Mouse (Mus musculus): Measurements from ENCODE around the gene Pelp1. TPM values are rescaled to one million over a fixed set of nuclear protein-coding genes. Genes with fewer than 3 reads are reported as not detected.

Pelp1 gene
- polyA plus RNA-seq (2012; fragmentation: generic; extraction: Trizol) = 10 to 100 TPM; 31.0 to 47.5 TPM

DNA sequence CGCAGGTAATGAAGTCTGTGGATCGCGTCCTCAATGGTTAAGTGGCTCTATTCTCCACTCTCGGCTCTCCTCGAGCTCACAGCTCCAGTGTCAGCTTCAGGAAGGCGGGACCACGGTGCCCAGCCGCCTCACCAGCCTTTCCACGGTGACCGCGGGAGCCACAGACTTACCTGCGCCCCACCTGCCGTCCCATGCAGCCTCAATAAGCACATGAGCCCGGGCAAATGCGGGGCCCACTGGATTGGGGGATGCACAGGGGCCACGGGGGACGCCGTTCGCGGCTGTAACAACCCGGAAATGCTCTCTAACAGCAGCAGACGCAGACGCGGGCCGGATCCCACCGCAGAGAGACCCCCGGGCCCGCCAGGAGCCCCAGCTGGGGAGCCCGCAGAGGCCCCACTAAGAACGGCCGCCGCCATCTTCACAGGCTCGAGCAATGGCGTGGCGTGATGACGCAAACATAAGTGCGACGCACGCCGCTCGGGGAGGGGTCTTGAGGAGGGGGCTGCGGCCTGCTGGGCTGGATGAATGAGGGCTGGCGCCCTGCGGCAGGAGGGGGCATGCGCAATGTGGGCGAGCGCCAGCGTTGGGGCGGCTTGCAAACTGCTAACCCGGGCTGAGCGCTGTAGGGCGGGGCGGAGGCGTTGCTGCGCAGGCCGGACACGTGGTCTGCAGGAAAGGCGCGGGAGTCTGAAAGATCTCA lies at the start of gene Pelp1:
Pelp1 (minus strand) TSS at position 438 of the 703 bp plus-strand sequence.

DNA sequence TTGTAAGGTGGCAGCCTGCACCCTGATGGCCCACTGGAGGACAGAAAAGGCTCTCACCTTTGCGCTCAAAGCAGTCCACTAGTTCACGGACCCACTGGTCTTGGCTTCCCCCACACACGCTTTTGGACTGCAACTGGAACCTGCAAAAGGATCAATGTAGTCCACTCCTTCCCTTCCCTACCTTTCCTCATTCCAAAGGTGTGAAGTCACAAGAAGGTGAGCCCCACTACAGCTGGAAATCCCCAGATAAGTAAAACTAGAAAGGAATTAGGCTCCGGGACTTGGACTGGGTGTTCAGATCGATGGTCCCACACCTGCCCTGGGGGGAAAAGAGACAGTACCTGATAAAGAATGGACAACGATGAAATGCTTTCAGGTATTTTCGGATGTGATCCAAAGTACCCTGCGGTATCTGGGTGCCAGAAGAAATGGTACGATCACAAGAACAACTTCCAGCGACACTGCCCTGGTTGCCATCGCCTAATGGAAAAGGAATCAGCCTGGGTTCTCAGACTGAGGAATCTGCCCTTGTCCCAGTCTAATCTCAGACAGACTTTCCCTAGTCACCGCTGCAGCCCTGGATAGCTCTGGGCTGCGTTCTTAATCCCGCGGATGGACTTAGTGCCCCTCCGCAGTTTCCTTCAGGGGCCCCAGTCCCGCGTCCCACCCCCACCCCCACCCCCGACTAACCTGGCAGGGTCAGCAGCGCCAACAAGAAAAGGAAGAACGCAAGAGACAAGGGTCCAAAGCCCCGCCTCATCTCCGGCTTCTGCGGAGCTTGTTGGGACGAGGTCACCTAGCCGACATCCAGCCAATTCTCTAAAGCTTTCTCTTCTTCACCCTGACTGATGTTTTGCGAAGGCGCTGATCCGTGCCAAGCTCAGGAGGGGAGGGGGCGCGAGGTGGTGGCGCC lies 49.1 kb upstream of the Pelp1 start, which contains the start of gene Zmynd15:
Zmynd15 (plus strand) TSS at position 746 of the 913 bp plus-strand sequence.

DNA sequence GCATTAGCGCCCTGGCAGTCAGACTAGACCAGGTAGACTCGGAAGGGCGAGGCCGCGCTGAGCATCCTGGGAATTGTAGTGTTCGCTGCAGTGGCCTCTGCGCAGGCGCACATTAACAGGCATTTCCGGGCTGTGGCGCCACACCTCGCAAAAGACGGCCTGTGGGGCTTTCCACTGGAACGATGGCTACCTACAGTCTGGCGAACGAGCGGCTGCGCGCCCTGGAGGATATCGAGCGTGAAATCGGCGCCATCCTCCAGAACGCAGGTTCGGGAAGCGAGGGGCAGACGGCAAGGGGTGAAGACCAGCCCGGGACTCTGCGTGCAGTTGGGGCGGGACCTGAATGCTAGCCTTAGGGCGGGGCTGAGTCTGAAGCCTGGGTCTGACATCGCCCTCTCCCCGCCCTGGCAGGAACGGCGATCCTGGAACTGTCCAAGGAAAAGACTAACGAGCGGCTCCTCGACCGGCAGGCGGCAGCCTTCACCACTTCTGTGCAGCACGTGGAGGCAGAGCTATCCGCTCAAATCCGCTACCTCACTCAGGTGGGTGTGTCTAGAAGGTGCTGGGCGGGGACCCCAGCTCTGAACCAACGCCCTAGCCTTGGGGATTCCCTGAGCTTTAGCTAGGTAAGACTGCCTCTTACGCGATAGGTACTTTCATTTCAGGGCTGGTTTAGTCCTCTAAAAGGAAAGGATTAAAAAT lies 42.1 kb upstream of the Pelp1 start, which contains the start of gene Med11:
Med11 (plus strand) TSS at position 123 of the 702 bp plus-strand sequence.

DNA sequence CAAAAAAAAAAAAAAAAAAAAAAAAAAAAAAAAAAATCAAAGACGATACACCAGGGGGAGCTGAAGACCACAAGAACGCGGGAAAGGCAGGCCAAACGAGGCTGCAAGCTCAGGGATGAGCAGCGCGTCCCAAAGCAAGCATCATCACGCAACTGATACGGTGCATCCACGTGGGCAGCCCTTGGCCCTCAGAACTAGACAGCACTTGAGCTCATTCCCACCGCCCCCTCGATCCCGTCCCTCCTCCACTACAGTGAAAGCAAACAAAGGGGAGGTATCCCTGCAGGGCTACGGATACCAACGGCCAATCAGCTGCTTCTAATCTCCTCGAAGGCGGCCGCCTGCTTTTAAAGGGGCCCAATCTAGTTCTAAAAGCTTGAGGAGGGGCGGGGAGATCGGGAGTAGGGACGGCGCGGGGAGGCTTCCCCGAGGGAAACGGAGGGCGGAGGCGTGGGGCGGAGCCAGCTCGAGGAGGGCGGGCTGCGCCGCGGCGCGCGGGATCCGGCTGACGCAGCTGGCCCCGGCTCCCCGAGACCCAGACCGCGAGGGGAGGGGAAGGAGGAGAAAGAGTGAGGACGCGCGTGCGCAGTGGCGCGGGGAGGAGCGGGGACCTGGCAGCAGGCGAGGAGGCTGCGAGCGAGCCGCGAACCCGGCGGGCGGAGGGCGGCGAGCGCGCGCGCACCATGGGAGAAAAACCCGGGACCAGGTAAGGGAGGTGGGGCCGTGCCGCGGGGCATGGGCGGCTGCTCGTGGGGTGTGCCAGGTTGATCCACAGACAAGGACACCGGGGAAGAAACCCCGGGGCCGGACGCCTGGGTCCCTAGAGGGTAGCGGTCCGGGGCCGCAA lies 22.4 kb upstream of the Pelp1 start, which contains the start of gene Arrb2:
Arrb2 (plus strand) TSS at position 588 of the 847 bp plus-strand sequence.

GRCm38 (mm10) chr11:70351868-70352267 lies 58.0 kb downstream of the Pelp1 start, which contains the start of gene Alox15:
Gene Alox15, minus strand, starts transcription at chr11:70352031.

Other genes starting within 250 kb of the Pelp1 start
- under 1 TPM; 0.05 to 0.54 TPM for gene Slc16a11, start 197.3 kb downstream of the Pelp1 start, polyA plus RNA-seq (2012; fragmentation: generic; extraction: Trizol)
- 1 to 10 TPM in 1 of 2 experiments, under 1 TPM in 1; 0.08 to 2.6 TPM for gene Slc16a13, start 189.0 kb downstream of the Pelp1 start, polyA plus RNA-seq (2012; fragmentation: generic; extraction: Trizol)
- gene Bcl6b, start 180.2 kb downstream of the Pelp1 start, polyA plus RNA-seq (2012; fragmentation: generic; extraction: Trizol) = under 1 TPM; 0.01 to 0.08 TPM
- gene 0610010K14Rik, start 172.1 kb downstream of the Pelp1 start, polyA plus RNA-seq (2012; fragmentation: generic; extraction: Trizol) = 100 to 1,000 TPM; 168 to 216 TPM
- 10 to 100 TPM; 16.5 to 24.7 TPM for gene Gm21988, start 170.2 kb downstream of the Pelp1 start, polyA plus RNA-seq (2012; fragmentation: generic; extraction: Trizol)
- gene Rnasek, start 170.2 kb downstream of the Pelp1 start, polyA plus RNA-seq (2012; fragmentation: generic; extraction: Trizol) = 100 to 1,000 TPM; 342 to 713 TPM
- under 1 TPM; 0.04 to 0.07 TPM for gene Alox12, start 154.7 kb downstream of the Pelp1 start, polyA plus RNA-seq (2012; fragmentation: generic; extraction: Trizol)
- gene Alox12e, start 87.4 kb downstream of the Pelp1 start, polyA plus RNA-seq (2012; fragmentation: generic; extraction: Trizol) = under 1 TPM; 0.07 to 0.08 TPM
- gene Alox15, start 58.0 kb downstream of the Pelp1 start, polyA plus RNA-seq (2012; fragmentation: generic; extraction: Trizol) = not detected
- 10 to 100 TPM; 24.4 to 35.9 TPM for gene Arrb2, start 22.6 kb upstream of the Pelp1 start, polyA plus RNA-seq (2012; fragmentation: generic; extraction: Trizol)
- gene Med11, start 41.9 kb upstream of the Pelp1 start, polyA plus RNA-seq (2012; fragmentation: generic; extraction: Trizol) = 10 to 100 TPM; 60.7 to 61.7 TPM
- gene Zmynd15, start 49.4 kb upstream of the Pelp1 start, polyA plus RNA-seq (2012; fragmentation: generic; extraction: Trizol) = under 1 TPM; 0.05 to 0.08 TPM
- under 1 TPM; 0.04 to 0.19 TPM for gene Cxcl16, start 50.0 kb upstream of the Pelp1 start, polyA plus RNA-seq (2012; fragmentation: generic; extraction: Trizol)
- gene Tm4sf5, start 95.2 kb upstream of the Pelp1 start, polyA plus RNA-seq (2012; fragmentation: generic; extraction: Trizol) = not detected
- gene Vmo1, start 104.6 kb upstream of the Pelp1 start, polyA plus RNA-seq (2012; fragmentation: generic; extraction: Trizol) = not detected
- gene Gltpd2, start 109.2 kb upstream of the Pelp1 start, polyA plus RNA-seq (2012; fragmentation: generic; extraction: Trizol) = not detected
- 1,000 to 10,000 TPM in 1 of 2 experiments, 100 to 1,000 TPM in 1; 562 to 1,060 TPM for gene Psmb6, start 115.3 kb upstream of the Pelp1 start, polyA plus RNA-seq (2012; fragmentation: generic; extraction: Trizol)
- gene Gm40193, start 122.9 kb upstream of the Pelp1 start, polyA plus RNA-seq (2012; fragmentation: generic; extraction: Trizol) = not detected
- 10 to 100 TPM in 1 of 2 experiments, 1 to 10 TPM in 1; 7.9 to 23.3 TPM for gene Pld2, start 130.0 kb upstream of the Pelp1 start, polyA plus RNA-seq (2012; fragmentation: generic; extraction: Trizol)
- 10 to 100 TPM; 12.7 to 36.0 TPM for gene Mink1, start 152.8 kb upstream of the Pelp1 start, polyA plus RNA-seq (2012; fragmentation: generic; extraction: Trizol)
- gene 4930544D05Rik, start 205.8 kb upstream of the Pelp1 start, polyA plus RNA-seq (2012; fragmentation: generic; extraction: Trizol) = not detected
- not detected for gene Chrne, start 209.2 kb upstream of the Pelp1 start, polyA plus RNA-seq (2012; fragmentation: generic; extraction: Trizol)
- under 1 TPM; 0.05 to 0.72 TPM for gene Gp1ba, start 229.1 kb upstream of the Pelp1 start, polyA plus RNA-seq (2012; fragmentation: generic; extraction: Trizol)
- gene Rnf167, start 237.2 kb upstream of the Pelp1 start, polyA plus RNA-seq (2012; fragmentation: generic; extraction: Trizol) = 10 to 100 TPM; 10.2 to 50.0 TPM
- gene Slc25a11, start 237.4 kb upstream of the Pelp1 start, polyA plus RNA-seq (2012; fragmentation: generic; extraction: Trizol) = 100 to 1,000 TPM; 104 to 176 TPM
- gene Pfn1, start 244.6 kb upstream of the Pelp1 start, polyA plus RNA-seq (2012; fragmentation: generic; extraction: Trizol) = 1,000 to 10,000 TPM; 2,430 to 5,299 TPM
- gene Eno3, start 247.2 kb upstream of the Pelp1 start, polyA plus RNA-seq (2012; fragmentation: generic; extraction: Trizol) = 100 to 1,000 TPM in 1 of 2 experiments, 10 to 100 TPM in 1; 53.8 to 231 TPM

Data from C3H10T1/2 (cell line).